Mouse (Mus musculus) limb, embryonic 10.5 days (tissue): ENCODE measurements around the gene Pgm3. TPM values are rescaled to one million over a fixed set of nuclear protein-coding genes. Genes with fewer than 3 reads are reported as not detected.

ENCODE experiments used
- DNase-seq: peaks from one replicate; pipeline ENCODE4 v3.0.0-alpha.2; 2017; ENCODE audit warnings: low spot score
- H3K27ac ChIP-seq: fragments of 300-500 bp; sonication (generic); 2 replicates; pipeline ENCODE4 v1.5.1; 2016; ENCODE audit warnings: mild to moderate bottlenecking
- H3K27me3 ChIP-seq: fragments of 300-500 bp; sonication (generic); 2 replicates; pipeline ENCODE4 v1.6.1; 2016; ENCODE audit warnings: low read depth, mild to moderate bottlenecking; ENCODE audit not compliant: poor library complexity, severe bottlenecking
- H3K36me3 ChIP-seq: fragments of 300-500 bp; sonication (generic); 2 replicates; pipeline ENCODE4 v1.6.1; 2016; ENCODE audit warnings: mild to moderate bottlenecking, moderate library complexity
- H3K4me1 ChIP-seq: fragments of 300-500 bp; sonication (generic); 2 replicates; pipeline ENCODE4 v1.6.1; 2016
- H3K4me3 ChIP-seq: fragments of 300-500 bp; sonication (generic); 2 replicates; pipeline ENCODE4 v1.5.1; 2016; ENCODE audit warnings: mild to moderate bottlenecking, moderate library complexity
- H3K9me3 ChIP-seq: fragments of 300-500 bp; sonication (generic); replicated peaks from 2 replicates; pipeline ENCODE4 v1.6.1; 2016; ENCODE audit warnings: mild to moderate bottlenecking
- WGBS: fragments of 180-500 bp; shearing (Covaris S2); methylation state at CpG from one replicate; pipeline ENCODE4 v1.1.7; 2016; 5-methylcytosine and 5-hydroxymethylcytosine counted together
- polyA plus RNA-seq: library from polyadenylated mRNA; unstranded; fragments of >200 nt; fragmentation: Nextera tagmentation; extraction: Ambion mirVana; gene quantifications from 2 replicates; pipeline ENCODE4 v1.2.1, GENCODE M21; 2016

Gene Pgm3
- polyA plus RNA-seq, 1 experiment from 2014 or later = 37.2 TPM

GRCm38 (mm10) chr9:86583740-86584139 lies 12.1 kb upstream of the Pgm3 start:
- WGBS = 54% methylated on average over 3 of the region's 3 CpGs
- peak; percentile 73 for DNase-seq
- no peak overlapping the region for H3K27ac ChIP-seq
- H3K4me1 ChIP-seq = no peaks in the 10 kb centered on the region
- H3K4me3 ChIP-seq = no peak overlapping the region
- no peaks in the 10 kb centered on the region for H3K27me3 ChIP-seq
- no peaks in the 10 kb centered on the region for H3K9me3 ChIP-seq
- H3K36me3 ChIP-seq = no peaks in the 10 kb centered on the region

DNA sequence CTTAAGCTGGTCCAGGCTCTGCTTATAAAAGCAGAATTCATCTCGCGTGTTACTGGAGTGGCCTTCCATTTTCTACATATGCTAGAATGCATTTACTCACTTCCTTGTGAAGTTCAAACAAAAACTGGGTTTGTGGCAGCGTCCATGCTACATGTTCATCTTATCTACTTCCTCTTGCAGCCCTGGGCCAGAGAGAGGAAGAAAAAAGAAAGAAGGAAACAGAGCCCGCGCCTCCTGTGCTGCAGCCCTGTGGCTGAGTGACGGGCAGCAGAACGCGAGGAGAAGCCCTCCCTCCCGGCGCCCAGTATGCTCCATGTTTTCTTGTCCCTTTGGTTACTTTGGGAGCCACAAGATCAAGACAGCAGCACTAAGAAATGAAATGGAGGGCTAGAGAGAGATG lies 8.0 kb upstream of the Pgm3 start:
- WGBS = 90% methylated on average over 10 of the region's 10 CpGs
- DNase-seq = no peak
- no peaks in the 10 kb centered on the region for H3K4me1 ChIP-seq
- no peak overlapping the region for H3K4me3 ChIP-seq
- no peak overlapping the region for H3K27ac ChIP-seq
- H3K36me3 ChIP-seq = no peaks in the 10 kb centered on the region
- H3K27me3 ChIP-seq = no peaks in the 10 kb centered on the region
- no peaks in the 10 kb centered on the region for H3K9me3 ChIP-seq

- WGBS = 93% methylated on average over 6 of the region's 6 CpGs
These were observed 3.5 kb upstream of the Pgm3 start for GRCm38 (mm10) chr9:86575178-86575577.

DNA sequence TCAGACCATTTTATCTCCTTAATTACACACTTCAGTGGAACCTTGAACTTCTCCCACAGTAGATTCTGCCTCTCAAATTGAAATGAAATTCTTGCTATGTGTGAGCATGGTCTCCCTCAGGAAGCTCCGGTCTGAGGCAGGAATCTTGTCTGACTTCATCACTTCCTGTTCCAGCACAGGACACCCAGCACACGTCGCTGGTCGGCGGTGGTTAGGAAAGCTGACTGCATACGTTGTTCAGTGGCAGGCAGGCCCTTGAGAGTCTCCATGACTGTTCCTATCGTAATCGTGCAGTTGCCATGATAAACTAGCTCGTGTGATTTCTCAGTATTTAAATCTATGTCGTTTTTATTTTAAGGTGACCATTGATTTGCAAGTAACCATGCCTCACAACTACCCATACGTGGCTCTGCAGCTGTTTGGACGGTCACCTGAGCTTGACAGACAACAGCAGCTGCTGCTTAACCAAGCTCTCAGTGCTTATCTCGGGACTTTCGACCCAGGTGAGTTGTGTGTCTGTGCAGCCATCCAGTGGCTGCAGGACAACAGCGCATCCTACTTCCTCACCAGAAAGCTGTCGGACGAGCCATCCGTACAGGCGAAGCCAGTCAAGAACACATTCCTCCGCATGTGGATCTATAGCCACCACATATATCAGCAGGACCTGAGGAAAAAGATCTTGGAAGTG lies 2.1 kb upstream of the Pgm3 start:
- H3K27ac ChIP-seq = no peak overlapping the region
- H3K4me1 ChIP-seq = peaks cover 17% of the 10 kb centered on the region
- H3K36me3 ChIP-seq = peaks cover 11% of the 10 kb centered on the region
- DNase-seq = no peak
- H3K27me3 ChIP-seq = peaks cover 5% of the 10 kb centered on the region; the same call in 1 of the 2 replicates
- no peaks in the 10 kb centered on the region for H3K9me3 ChIP-seq
- 85% methylated on average over 20 of the region's 20 CpGs for WGBS
- no peak overlapping the region for H3K4me3 ChIP-seq

More at GRCm38 (mm10) chr9:86575178-86575577, 3.5 kb upstream of the Pgm3 start:
- no peak for DNase-seq
- peaks cover 17% of the 10 kb centered on the region for H3K4me1 ChIP-seq
- no peak overlapping the region for H3K27ac ChIP-seq
- no peaks in the 10 kb centered on the region for H3K9me3 ChIP-seq
- no peaks in the 10 kb centered on the region for H3K36me3 ChIP-seq
- no peak overlapping the region for H3K4me3 ChIP-seq
- H3K27me3 ChIP-seq = peaks cover 5% of the 10 kb centered on the region; the same call in 1 of the 2 replicates

GRCm38 (mm10) chr9:86572636-86573291 lies 1.1 kb upstream of the Pgm3 start:
- 9% methylated on average over 13 of the region's 13 CpGs for WGBS
- no peaks in the 10 kb centered on the region for H3K9me3 ChIP-seq
- H3K4me1 ChIP-seq = peaks cover 17% of the 10 kb centered on the region
- DNase-seq = peak; percentile 85
- no peak overlapping the region for H3K27ac ChIP-seq
- peaks cover 18% of the 10 kb centered on the region for H3K36me3 ChIP-seq
- peak overlapping the region; percentile 76 for H3K4me3 ChIP-seq
- H3K27me3 ChIP-seq = peaks cover 5% of the 10 kb centered on the region; the same call in 1 of the 2 replicates

- peaks cover 5% of the 10 kb centered on the region; the same call in 1 of the 2 replicates for H3K27me3 ChIP-seq
- H3K9me3 ChIP-seq = no peaks in the 10 kb centered on the region
- no peak for DNase-seq
- H3K4me3 ChIP-seq = peak overlapping the region; percentile 76
- 2% methylated on average over 25 of the region's 25 CpGs for WGBS
- H3K27ac ChIP-seq = peak overlapping the region; percentile 80
- H3K36me3 ChIP-seq = peaks cover 23% of the 10 kb centered on the region
- peaks cover 17% of the 10 kb centered on the region for H3K4me1 ChIP-seq
These were observed 554 bp upstream of the Pgm3 start for GRCm38 (mm10) chr9:86572196-86572595.

GRCm38 (mm10) chr9:86570946-86571345 lies 696 bp downstream of the Pgm3 start:
- Histone ChIP-seq H3K9me3 (no peaks in the 10 kb centered on the region), H3K36me3 (peaks cover 35% of the 10 kb centered on the region), H3K4me3 (peak overlapping the region; percentile 76), H3K4me1 (peaks cover 17% of the 10 kb centered on the region), H3K27me3 (peaks cover 5% of the 10 kb centered on the region; the same call in 1 of the 2 replicates), H3K27ac (no peak overlapping the region)
- DNase-seq = no peak
- WGBS = 17% methylated on average over 8 of the region's 8 CpGs

GRCm38 (mm10) chr9:86570261-86570890 lies 1.3 kb downstream of the Pgm3 start:
- Histone ChIP-seq H3K27ac (no peak overlapping the region), H3K4me3 (peak overlapping the region; percentile 76), H3K4me1 (peaks cover 17% of the 10 kb centered on the region), H3K36me3 (peaks cover 41% of the 10 kb centered on the region), H3K27me3 (peaks cover 5% of the 10 kb centered on the region; the same call in 1 of the 2 replicates), H3K9me3 (no peaks in the 10 kb centered on the region)
- DNase-seq = no peak
- 86% methylated on average over 10 of the region's 10 CpGs for WGBS

- 84% methylated on average over 3 of the region's 3 CpGs for WGBS
These were observed 2.2 kb downstream of the Pgm3 start for GRCm38 (mm10) chr9:86569314-86569910.

GRCm38 (mm10) chr9:86560543-86560942 lies 11.1 kb downstream of the Pgm3 start:
- Histone ChIP-seq H3K27ac (no peak overlapping the region), H3K27me3 (no peaks in the 10 kb centered on the region), H3K4me3 (no peak overlapping the region), H3K9me3 (no peaks in the 10 kb centered on the region), H3K4me1 (no peaks in the 10 kb centered on the region), H3K36me3 (peaks cover 91% of the 10 kb centered on the region)
- DNase-seq = no peak
- WGBS = 95% methylated on average over 3 of the region's 3 CpGs

More at GRCm38 (mm10) chr9:86569314-86569910, 2.2 kb downstream of the Pgm3 start:
- H3K9me3 ChIP-seq = no peaks in the 10 kb centered on the region
- peaks cover 5% of the 10 kb centered on the region; the same call in 1 of the 2 replicates for H3K27me3 ChIP-seq
- H3K27ac ChIP-seq = no peak overlapping the region
- H3K4me1 ChIP-seq = peaks cover 17% of the 10 kb centered on the region
- DNase-seq = no peak
- no peak overlapping the region for H3K4me3 ChIP-seq
- peaks cover 50% of the 10 kb centered on the region for H3K36me3 ChIP-seq

DNA sequence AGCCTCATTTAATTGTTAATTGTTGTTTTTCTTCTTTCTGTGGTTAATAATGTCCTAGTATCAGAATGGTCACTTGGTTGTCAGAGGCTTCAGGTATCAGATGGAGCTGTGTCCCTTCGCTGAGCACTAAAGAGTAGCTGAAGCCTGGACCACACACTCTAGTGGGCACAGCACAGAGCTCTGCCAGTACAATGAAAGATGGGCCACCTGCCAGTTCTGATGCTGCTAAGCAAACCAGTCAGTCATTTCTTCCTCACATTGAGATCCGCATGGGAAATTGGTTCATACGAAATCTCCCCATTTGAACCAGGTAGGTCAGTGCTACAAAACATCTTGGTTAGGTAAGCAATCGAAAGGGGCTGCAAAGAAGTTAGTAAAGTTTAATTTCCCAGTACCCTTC lies 17.0 kb downstream of the Pgm3 start:
- WGBS = 98% methylated on average over 4 of the region's 4 CpGs
- peaks cover 88% of the 10 kb centered on the region for H3K36me3 ChIP-seq

GRCm38 (mm10) chr9:86553886-86554285 lies 17.8 kb downstream of the Pgm3 start:
- no peaks in the 10 kb centered on the region for H3K27me3 ChIP-seq
- no peak overlapping the region for H3K27ac ChIP-seq
- peaks cover 88% of the 10 kb centered on the region for H3K36me3 ChIP-seq
- H3K4me1 ChIP-seq = no peaks in the 10 kb centered on the region
- no peak overlapping the region for H3K4me3 ChIP-seq
- no peaks in the 10 kb centered on the region for H3K9me3 ChIP-seq
- DNase-seq = no peak
- 95% methylated on average over 9 of the region's 9 CpGs for WGBS

More for the DNA sequence above, 17.0 kb downstream of the Pgm3 start:
- Histone ChIP-seq H3K9me3 (no peaks in the 10 kb centered on the region), H3K4me3 (no peak overlapping the region), H3K4me1 (no peaks in the 10 kb centered on the region), H3K27me3 (no peaks in the 10 kb centered on the region), H3K27ac (no peak overlapping the region)
- DNase-seq = no peak
